Mouse (Mus musculus): ENCODE results near the gene Abhd16a. TPM values are rescaled to one million over a fixed set of nuclear protein-coding genes. Genes with fewer than 3 reads are reported as not detected.
A peak's percentile ranks its signal among the peaks of the same experiment; 100 is the strongest.

Gene Abhd16a
- polyA plus RNA-seq, 1 experiment: 147 TPM

GRCm38 (mm10) chr17:35125081-35125480 lies 36.0 kb downstream of the Abhd16a start:
- H3K27ac ChIP-seq (ENCODE audit: insufficient read depth, low read length): 0 out of 2 replicates have a peak overlapping the region, but pooled peaks have one; percentile 15
- peak overlapping the region; percentile 69; the same call in 1 of the 2 replicates for H3K4me3 ChIP-seq (ENCODE audit: insufficient read depth, low read length)
- TF ChIP-seq POLR2A (IDR thresholded peaks at IDR 0.05; ENCODE audit: extremely low read depth, insufficient read depth, low read length): no peak
- no peak for TF ChIP-seq CTCF (IDR thresholded peaks at IDR 0.05; ENCODE audit: extremely low read depth, insufficient read depth, low read length)
- peaks cover 3% of the 10 kb centered on the region; the same call in 1 of the 2 replicates for H3K4me1 ChIP-seq (ENCODE audit: control insufficient read depth, insufficient read depth, low read length)

DNA sequence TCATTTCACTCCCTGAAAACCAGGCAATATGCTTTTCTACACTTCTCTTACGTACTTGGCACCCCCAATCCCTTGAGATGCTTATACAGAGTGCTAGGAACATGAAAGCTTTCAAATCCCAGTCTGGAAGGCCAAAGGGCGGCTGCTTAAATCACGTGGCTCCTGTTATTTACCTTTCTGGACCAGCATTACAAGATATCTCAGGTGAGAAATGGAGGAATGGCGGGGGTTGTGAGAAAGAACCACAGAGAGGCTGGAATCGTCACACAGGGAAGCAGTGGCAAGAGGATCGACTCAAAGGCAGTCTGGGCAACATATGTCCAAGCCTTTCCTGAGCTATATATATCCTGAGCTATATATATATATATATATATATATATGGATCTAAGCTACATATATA lies 36.5 kb downstream of the Abhd16a start:
- Histone ChIP-seq H3K4me1 (ENCODE audit: control insufficient read depth, insufficient read depth, low read length) (peaks cover 3% of the 10 kb centered on the region; the same call in 1 of the 2 replicates), H3K27ac (ENCODE audit: insufficient read depth, low read length) (peak overlapping the region; percentile 15; the same call in 1 of the 2 replicates), H3K4me3 (ENCODE audit: insufficient read depth, low read length) (peak overlapping the region; percentile 69; the same call in 1 of the 2 replicates)
- TF ChIP-seq CTCF (IDR thresholded peaks at IDR 0.05; ENCODE audit: extremely low read depth, insufficient read depth, low read length) (no peak), POLR2A (IDR thresholded peaks at IDR 0.05; ENCODE audit: extremely low read depth, insufficient read depth, low read length) (no peak)

DNA sequence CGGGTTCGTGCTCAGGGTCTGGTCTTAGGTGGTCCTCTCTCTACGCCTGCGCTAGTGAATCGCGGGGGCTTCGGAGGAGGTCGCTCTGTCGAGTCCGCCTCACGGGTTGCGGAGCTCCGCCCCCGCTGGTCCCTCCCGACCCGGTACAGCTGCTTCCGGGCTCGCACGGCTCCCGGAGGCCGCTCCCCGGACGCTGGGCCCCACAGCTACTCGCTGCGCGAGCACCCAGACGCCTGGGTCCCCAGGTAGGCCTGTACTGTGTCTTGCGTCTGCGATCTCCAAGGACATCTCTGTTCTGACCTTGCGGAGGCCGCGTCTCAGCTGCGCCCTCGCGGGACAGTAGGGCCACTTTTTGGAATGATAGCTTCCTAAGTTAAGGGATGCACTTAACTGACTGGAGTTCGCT lies 37.1 kb downstream of the Abhd16a start, which contains the start of gene D17H6S53E:
Gene D17H6S53E, plus strand, starts transcription at position 168 of the 406 bp plus-strand sequence.
- Histone ChIP-seq H3K4me1 (ENCODE audit: control insufficient read depth, insufficient read depth, low read length) (peaks cover 3% of the 10 kb centered on the region; the same call in 1 of the 2 replicates), H3K4me3 (ENCODE audit: insufficient read depth, low read length) (peak within 1 kb of the TSS; percentile 69), H3K27ac (ENCODE audit: insufficient read depth, low read length) (peak within 1 kb of the TSS; percentile 75)
- no peak for TF ChIP-seq CTCF (IDR thresholded peaks at IDR 0.05; ENCODE audit: extremely low read depth, insufficient read depth, low read length)

DNA sequence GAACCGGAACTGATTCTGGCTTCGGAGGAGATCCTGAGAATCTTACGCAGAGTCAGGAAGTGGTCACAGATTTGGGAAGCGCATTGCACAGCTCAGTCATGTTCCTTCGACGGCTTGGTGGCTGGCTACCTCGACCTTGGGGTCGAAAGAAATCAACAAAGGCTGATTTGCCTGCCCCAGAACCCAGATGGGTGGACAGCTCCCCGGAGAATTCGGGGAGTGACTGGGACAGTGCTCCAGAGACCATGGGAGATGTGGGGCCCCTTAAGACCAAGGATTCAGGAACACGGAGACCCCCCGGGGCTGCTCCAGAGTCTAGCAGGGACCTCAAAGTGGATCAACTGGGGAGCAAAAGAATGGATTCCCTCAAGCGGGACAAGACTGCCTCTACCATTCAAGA lies 38.0 kb downstream of the Abhd16a start:
- TF ChIP-seq POLR2A (IDR thresholded peaks at IDR 0.05; ENCODE audit: extremely low read depth, insufficient read depth, low read length) (no peak), CTCF (IDR thresholded peaks at IDR 0.05; ENCODE audit: extremely low read depth, insufficient read depth, low read length) (no peak)
- no peak overlapping the region for H3K27ac ChIP-seq (ENCODE audit: insufficient read depth, low read length)
- peak overlapping the region; percentile 69 for H3K4me3 ChIP-seq (ENCODE audit: insufficient read depth, low read length)

DNA sequence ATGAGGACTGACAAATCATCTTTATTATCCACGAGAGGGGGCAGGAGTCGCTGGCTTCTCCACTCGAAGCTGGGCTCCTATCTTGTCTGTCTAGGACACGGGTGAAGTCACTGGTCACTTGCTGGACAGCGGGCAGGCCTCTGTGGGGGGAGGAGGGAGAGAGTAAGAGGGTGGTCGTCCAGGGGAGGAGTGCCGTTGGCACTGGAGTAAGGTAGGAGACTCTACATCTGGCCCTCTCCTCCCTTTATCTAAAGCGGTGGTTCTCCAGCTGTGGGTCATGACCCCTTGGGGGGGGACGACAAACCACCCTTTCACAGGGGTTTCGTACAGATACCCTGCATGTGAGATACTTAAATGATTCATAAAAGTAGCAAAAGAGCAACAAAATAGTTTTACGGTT lies 39.9 kb downstream of the Abhd16a start:
- Histone ChIP-seq H3K4me1 (ENCODE audit: control insufficient read depth, insufficient read depth, low read length) (peaks cover 3% of the 10 kb centered on the region; the same call in 1 of the 2 replicates), H3K4me3 (ENCODE audit: insufficient read depth, low read length) (no peak overlapping the region), H3K27ac (ENCODE audit: insufficient read depth, low read length) (no peak overlapping the region)
- TF ChIP-seq CTCF (IDR thresholded peaks at IDR 0.05; ENCODE audit: extremely low read depth, insufficient read depth, low read length) (no peak), POLR2A (IDR thresholded peaks at IDR 0.05; ENCODE audit: extremely low read depth, insufficient read depth, low read length) (no peak)

More for the DNA sequence above, 38.0 kb downstream of the Abhd16a start:
- H3K4me1 ChIP-seq (ENCODE audit: control insufficient read depth, insufficient read depth, low read length): peaks cover 3% of the 10 kb centered on the region; the same call in 1 of the 2 replicates

DNA sequence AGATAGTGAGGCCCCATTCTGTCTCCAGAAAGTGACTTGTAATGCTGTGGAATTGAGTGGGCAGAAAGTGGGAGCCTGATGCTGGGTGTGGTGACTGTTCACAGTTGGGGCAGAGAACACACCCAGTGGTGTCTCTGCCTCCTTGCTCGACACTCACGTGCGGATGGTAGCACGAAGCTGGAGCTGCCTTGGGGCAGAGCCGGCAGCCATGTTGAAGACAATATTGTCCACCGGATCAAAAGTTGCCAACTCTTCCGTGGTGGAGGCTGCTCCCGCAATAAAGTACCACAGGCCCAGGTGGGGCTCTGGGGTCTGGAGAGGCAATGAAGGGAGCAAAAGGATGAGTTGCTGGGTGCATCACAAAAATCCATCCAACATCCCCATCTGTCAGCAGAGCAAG lies 42.0 kb downstream of the Abhd16a start:
- H3K4me1 ChIP-seq (ENCODE audit: control insufficient read depth, insufficient read depth, low read length): 0 out of 2 replicates have a peak, but pooled peaks cover 1% of the 10 kb centered on the region
- TF ChIP-seq CTCF (IDR thresholded peaks at IDR 0.05; ENCODE audit: extremely low read depth, insufficient read depth, low read length) (no peak), POLR2A (IDR thresholded peaks at IDR 0.05; ENCODE audit: extremely low read depth, insufficient read depth, low read length) (no peak)
- no peak overlapping the region for H3K4me3 ChIP-seq (ENCODE audit: insufficient read depth, low read length)
- no peak overlapping the region for H3K27ac ChIP-seq (ENCODE audit: insufficient read depth, low read length)

GRCm38 (mm10) chr17:35131500-35132173 lies 42.6 kb downstream of the Abhd16a start, which contains the start of gene Apom:
Gene Apom, minus strand, starts transcription at chr17:35132050.
- no peak within 1 kb of the TSS for H3K27ac ChIP-seq (ENCODE audit: insufficient read depth, low read length)
- H3K4me1 ChIP-seq (ENCODE audit: control insufficient read depth, insufficient read depth, low read length): peaks cover 1% of the 10 kb centered on the region; the same call in 1 of the 2 replicates
- H3K4me3 ChIP-seq (ENCODE audit: insufficient read depth, low read length): no peak within 1 kb of the TSS
- TF ChIP-seq POLR2A (IDR thresholded peaks at IDR 0.05; ENCODE audit: extremely low read depth, insufficient read depth, low read length) (no peak), CTCF (IDR thresholded peaks at IDR 0.05; ENCODE audit: extremely low read depth, insufficient read depth, low read length) (no peak)

GRCm38 (mm10) chr17:35132174-35132560 lies 43.1 kb downstream of the Abhd16a start:
- no peak overlapping the region for H3K4me3 ChIP-seq (ENCODE audit: insufficient read depth, low read length)
- TF ChIP-seq POLR2A (IDR thresholded peaks at IDR 0.05; ENCODE audit: extremely low read depth, insufficient read depth, low read length) (no peak), CTCF (IDR thresholded peaks at IDR 0.05; ENCODE audit: extremely low read depth, insufficient read depth, low read length) (no peak)
- H3K4me1 ChIP-seq (ENCODE audit: control insufficient read depth, insufficient read depth, low read length): peaks cover 1% of the 10 kb centered on the region; the same call in 1 of the 2 replicates
- no peak overlapping the region for H3K27ac ChIP-seq (ENCODE audit: insufficient read depth, low read length)

DNA sequence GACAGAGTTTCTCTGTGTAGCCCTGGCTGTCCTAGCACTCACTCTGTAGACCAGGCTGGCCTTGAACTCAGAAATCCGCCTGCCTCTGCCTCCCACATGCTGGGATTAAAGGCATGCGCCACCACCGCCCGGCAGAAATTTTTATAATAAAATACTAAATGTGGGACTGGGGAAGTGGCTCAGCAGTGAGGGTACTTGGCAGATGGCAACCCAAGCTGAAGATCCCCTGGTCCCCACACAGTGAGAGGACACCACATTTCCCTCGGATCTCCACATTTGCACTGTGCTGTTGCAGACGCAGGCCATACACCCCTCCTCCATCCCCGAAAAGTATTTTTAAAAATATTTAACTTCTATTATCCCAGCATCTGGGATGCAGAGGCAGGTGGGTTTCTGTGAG lies 44.5 kb downstream of the Abhd16a start:
- no peak overlapping the region for H3K4me3 ChIP-seq (ENCODE audit: insufficient read depth, low read length)
- no peaks in the 10 kb centered on the region; the same call in 1 of the 2 replicates for H3K4me1 ChIP-seq (ENCODE audit: control insufficient read depth, insufficient read depth, low read length)
- TF ChIP-seq CTCF (IDR thresholded peaks at IDR 0.05; ENCODE audit: extremely low read depth, insufficient read depth, low read length) (no peak), POLR2A (IDR thresholded peaks at IDR 0.05; ENCODE audit: extremely low read depth, insufficient read depth, low read length) (no peak)
- no peak overlapping the region for H3K27ac ChIP-seq (ENCODE audit: insufficient read depth, low read length)
